Mouse (Mus musculus): ENCODE results near the gene Pop4. TPM values are rescaled to one million over a fixed set of nuclear protein-coding genes. Genes with fewer than 3 reads are reported as not detected.

The Pop4 gene
- polyA plus RNA-seq, 1 experiment from 2014 or later = 54.4 TPM

DNA sequence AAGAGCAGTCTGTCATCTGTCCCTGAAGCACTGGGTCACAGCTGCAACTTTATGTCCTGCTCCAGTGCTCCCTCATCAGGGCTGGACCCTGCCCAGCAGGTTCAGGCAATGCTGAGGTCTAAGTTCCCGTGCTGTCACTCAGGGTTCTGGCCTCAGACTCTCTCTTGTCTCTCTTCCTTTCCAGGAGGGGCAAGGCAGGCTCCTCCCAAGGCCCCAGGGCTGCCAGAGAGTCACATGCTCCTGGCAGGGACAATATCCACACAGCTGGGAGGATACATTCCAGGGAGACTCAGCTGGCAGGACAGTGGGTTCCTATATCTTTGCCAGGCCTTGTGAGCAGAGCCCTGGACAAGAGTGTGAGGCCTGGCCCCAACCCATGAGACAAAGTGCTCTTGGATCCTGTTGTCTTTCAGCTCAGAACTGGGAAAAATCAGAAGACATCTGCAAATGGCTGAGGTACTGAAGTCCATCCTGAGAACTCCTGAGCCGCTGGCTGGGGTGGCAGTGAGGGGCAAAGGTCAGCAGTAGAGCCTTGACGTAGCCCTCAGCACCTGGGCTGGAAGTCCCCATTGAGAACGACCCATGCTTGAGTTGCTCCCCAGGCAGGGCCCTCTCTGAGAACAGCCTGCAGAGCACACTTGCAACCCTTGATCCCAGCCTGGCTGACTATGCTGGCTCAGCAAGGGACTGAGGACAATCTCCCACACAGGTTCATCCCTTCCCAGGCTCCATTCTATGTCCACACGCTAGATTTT, 53.6 kb downstream of the Pop4 start:
- Histone ChIP-seq H3K27ac (ENCODE audit: low read depth, low read length) (no peak overlapping the region), H3K9me3 (replicated peaks; ENCODE audit: control insufficient read depth, low read length) (no peaks in the 10 kb centered on the region), H3K36me3 (ENCODE audit: control insufficient read depth, insufficient read depth, low read length) (0 out of 2 replicates have a peak, but pooled peaks cover 2% of the 10 kb centered on the region), H3K4me1 (ENCODE audit: control insufficient read depth, insufficient read depth, low read length) (0 out of 2 replicates have a peak, but pooled peaks cover 8% of the 10 kb centered on the region), H3K4me3 (ENCODE audit: low read depth, low read length) (no peak overlapping the region), H3K9ac (ENCODE audit: low read depth, low read length) (no peak overlapping the region), H3K27me3 (ENCODE audit: control insufficient read depth, insufficient read depth, low read length) (no peaks in the 10 kb centered on the region), H3K4me2 (no peak overlapping the region)
- 67% methylated on average over 5 of the region's 5 CpGs for WGBS (ENCODE audit: insufficient replicate concordance)
- ATAC-seq (replicated peaks; ENCODE audit: insufficient number of reproducible peaks, low FRiP score, low TSS enrichment) = no peak

DNA sequence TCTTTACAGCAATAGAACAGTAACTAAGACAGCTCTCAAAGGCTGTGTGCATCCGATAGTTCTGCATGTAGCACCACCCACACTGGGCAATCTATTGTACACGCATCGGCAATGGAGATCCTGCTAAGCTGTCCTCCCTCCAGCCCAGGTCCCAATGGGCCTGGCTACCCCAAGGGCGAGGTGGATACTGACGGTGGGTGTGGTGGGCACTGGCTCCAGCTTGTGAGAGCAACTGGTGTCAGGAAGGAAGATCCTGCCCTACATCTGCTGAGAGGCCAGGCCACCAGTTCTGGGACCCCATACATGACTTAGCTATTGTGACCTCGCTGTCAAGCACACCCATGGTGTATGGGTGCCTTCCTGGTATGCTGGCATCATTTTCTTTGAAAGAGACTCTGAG, 55.5 kb downstream of the Pop4 start:
- no peak overlapping the region for H3K27ac ChIP-seq (ENCODE audit: low read depth, low read length)
- 88% methylated on average over 6 of the region's 6 CpGs for WGBS (ENCODE audit: insufficient replicate concordance)
- H3K4me2 ChIP-seq = no peak overlapping the region
- no peak overlapping the region for H3K9ac ChIP-seq (ENCODE audit: low read depth, low read length)
- H3K27me3 ChIP-seq (ENCODE audit: control insufficient read depth, insufficient read depth, low read length) = no peaks in the 10 kb centered on the region
- H3K4me1 ChIP-seq (ENCODE audit: control insufficient read depth, insufficient read depth, low read length) = peaks cover 14% of the 10 kb centered on the region; the same call in 1 of the 2 replicates
- H3K9me3 ChIP-seq (replicated peaks; ENCODE audit: control insufficient read depth, low read length) = no peaks in the 10 kb centered on the region
- no peak for ATAC-seq (replicated peaks; ENCODE audit: insufficient number of reproducible peaks, low FRiP score, low TSS enrichment)
- no peak overlapping the region for H3K4me3 ChIP-seq (ENCODE audit: low read depth, low read length)
- H3K36me3 ChIP-seq (ENCODE audit: control insufficient read depth, insufficient read depth, low read length) = no peaks in the 10 kb centered on the region

DNA sequence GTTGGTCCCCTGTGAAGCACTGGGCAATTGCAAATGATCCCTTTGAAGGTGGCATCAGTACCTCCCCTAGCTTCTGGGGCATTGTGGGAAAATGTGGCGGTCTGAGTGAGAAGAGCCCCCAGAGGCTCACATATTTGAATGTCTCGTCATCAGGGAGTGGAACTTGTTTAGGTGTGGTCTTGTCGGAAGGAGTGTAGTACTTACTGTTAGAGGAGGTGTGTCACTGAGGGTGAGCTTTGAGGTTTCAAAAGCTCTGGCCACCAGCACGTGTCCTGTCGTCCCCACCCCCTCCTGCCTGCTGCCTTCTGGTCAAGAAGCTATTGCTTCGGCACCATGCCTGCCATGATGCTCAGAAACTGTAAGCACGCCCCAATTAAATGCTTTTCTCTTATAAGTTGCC, 55.9 kb downstream of the Pop4 start:
- Histone ChIP-seq H3K27me3 (ENCODE audit: control insufficient read depth, insufficient read depth, low read length) (no peaks in the 10 kb centered on the region), H3K27ac (ENCODE audit: low read depth, low read length) (no peak overlapping the region)
- 60% methylated on average over 7 of the region's 7 CpGs for WGBS (ENCODE audit: insufficient replicate concordance)

DNA sequence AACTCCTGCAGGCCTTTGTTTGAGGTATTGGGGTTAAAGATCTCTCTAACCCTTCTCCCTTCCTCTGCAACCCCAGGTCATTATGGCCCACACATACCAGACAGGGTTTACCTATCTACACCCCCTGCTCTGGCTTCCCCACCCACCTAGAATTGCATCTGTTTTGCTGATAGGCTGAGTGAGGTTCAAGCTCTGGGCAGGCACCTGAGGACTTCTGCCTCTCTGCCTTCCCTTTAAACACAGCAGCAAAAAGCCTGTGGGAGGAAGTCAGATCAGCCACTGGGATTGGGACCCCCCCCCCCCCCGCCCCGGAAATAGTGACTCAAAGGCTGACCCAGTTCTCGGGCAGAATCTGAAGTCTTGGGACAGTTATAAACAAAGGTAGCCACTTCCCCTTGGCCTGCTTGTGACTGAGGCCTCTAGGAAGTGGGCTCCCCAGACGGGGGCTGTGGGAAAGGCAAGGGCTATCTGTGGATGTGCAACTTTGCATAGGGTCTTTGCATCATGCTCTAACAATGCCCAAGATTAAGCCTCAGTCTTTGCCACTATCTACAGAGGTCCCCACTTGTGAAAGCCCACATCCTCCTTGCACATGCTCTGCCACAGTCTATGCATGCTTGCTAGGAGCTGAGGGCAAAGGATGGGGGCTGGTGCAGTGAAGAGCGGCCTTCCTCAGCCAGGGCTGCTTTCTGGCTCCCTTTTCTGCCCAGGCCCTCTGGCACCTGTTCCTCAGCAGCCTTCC, 56.6 kb downstream of the Pop4 start:
- Histone ChIP-seq H3K4me2 (no peak overlapping the region), H3K27me3 (ENCODE audit: control insufficient read depth, insufficient read depth, low read length) (no peaks in the 10 kb centered on the region), H3K9ac (ENCODE audit: low read depth, low read length) (no peak overlapping the region), H3K36me3 (ENCODE audit: control insufficient read depth, insufficient read depth, low read length) (no peaks in the 10 kb centered on the region), H3K4me3 (ENCODE audit: low read depth, low read length) (no peak overlapping the region), H3K9me3 (replicated peaks; ENCODE audit: control insufficient read depth, low read length) (no peaks in the 10 kb centered on the region), H3K27ac (ENCODE audit: low read depth, low read length) (no peak overlapping the region), H3K4me1 (ENCODE audit: control insufficient read depth, insufficient read depth, low read length) (peaks cover 12% of the 10 kb centered on the region; the same call in 1 of the 2 replicates)
- ATAC-seq (replicated peaks; ENCODE audit: insufficient number of reproducible peaks, low FRiP score, low TSS enrichment) = no peak
- 44% methylated on average over 5 of the region's 5 CpGs for WGBS (ENCODE audit: insufficient replicate concordance)

More for the DNA sequence above, 55.9 kb downstream of the Pop4 start:
- H3K4me3 ChIP-seq (ENCODE audit: low read depth, low read length) = no peak overlapping the region
- no peak overlapping the region for H3K4me2 ChIP-seq
- ATAC-seq (replicated peaks; ENCODE audit: insufficient number of reproducible peaks, low FRiP score, low TSS enrichment) = no peak
- H3K9me3 ChIP-seq (replicated peaks; ENCODE audit: control insufficient read depth, low read length) = no peaks in the 10 kb centered on the region
- H3K9ac ChIP-seq (ENCODE audit: low read depth, low read length) = no peak overlapping the region
- H3K36me3 ChIP-seq (ENCODE audit: control insufficient read depth, insufficient read depth, low read length) = no peaks in the 10 kb centered on the region
- H3K4me1 ChIP-seq (ENCODE audit: control insufficient read depth, insufficient read depth, low read length) = peaks cover 13% of the 10 kb centered on the region; the same call in 1 of the 2 replicates

DNA sequence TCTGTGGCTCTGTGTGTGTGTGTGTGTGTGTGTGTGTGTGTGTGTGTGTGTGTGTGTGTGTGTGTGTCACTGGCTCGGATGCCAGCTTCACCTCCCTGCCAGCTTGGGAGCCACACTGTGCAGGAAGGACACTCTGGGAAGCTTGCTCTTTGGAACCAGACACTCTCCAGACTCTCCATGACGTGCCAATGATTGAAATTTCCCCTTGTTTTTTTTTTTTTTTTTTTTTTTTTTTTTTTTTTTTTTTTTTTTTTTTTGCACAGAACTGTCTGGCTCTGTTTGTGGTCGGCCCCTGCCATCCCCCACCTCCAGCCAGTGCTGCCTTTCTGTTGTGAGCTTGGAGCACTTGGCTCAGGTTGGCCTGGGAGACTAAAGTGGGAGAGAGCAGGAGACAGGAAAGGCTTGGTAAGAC, 58.6 kb downstream of the Pop4 start:
- H3K27ac ChIP-seq (ENCODE audit: low read depth, low read length) = 0 out of 2 replicates have a peak overlapping the region, but pooled peaks have one; percentile 42
- ATAC-seq (replicated peaks; ENCODE audit: insufficient number of reproducible peaks, low FRiP score, low TSS enrichment) = no peak

More for the DNA sequence above, 58.6 kb downstream of the Pop4 start:
- Histone ChIP-seq H3K4me3 (ENCODE audit: low read depth, low read length) (no peak overlapping the region), H3K4me2 (no peak overlapping the region), H3K9ac (ENCODE audit: low read depth, low read length) (no peak overlapping the region), H3K27me3 (ENCODE audit: control insufficient read depth, insufficient read depth, low read length) (no peaks in the 10 kb centered on the region), H3K36me3 (ENCODE audit: control insufficient read depth, insufficient read depth, low read length) (no peaks in the 10 kb centered on the region), H3K9me3 (replicated peaks; ENCODE audit: control insufficient read depth, low read length) (no peaks in the 10 kb centered on the region), H3K4me1 (ENCODE audit: control insufficient read depth, insufficient read depth, low read length) (peaks cover 10% of the 10 kb centered on the region; the same call in 1 of the 2 replicates)
- 21% methylated on average over 3 of the region's 3 CpGs for WGBS (ENCODE audit: insufficient replicate concordance)

Other genes starting within 250 kb of the Pop4 start
- gene Uri1, start 247.9 kb downstream of the Pop4 start, polyA plus RNA-seq (2014; fragmentation: Nextera tagmentation; extraction: Ambion mirVana) = 33.8 and 36.9 TPM in 2 replicates
- gene Ccne1, start 163.9 kb downstream of the Pop4 start, polyA plus RNA-seq (2014; fragmentation: Nextera tagmentation; extraction: Ambion mirVana) = 54.3 and 55.4 TPM in 2 replicates
- 13.2 and 13.9 TPM in 2 replicates for gene 1600014C10Rik, start 88.2 kb downstream of the Pop4 start, polyA plus RNA-seq (2014; fragmentation: Nextera tagmentation; extraction: Ambion mirVana)
- 1.6 and 1.8 TPM in 2 replicates for gene Plekhf1, start 43.4 kb downstream of the Pop4 start, polyA plus RNA-seq (2014; fragmentation: Nextera tagmentation; extraction: Ambion mirVana)